Mouse (Mus musculus): ENCODE measurements at regions not wholly inside any gene's neighbourhood (a gene's known extent, or its start where the extent isn't known, plus 50 kb on each side); places are given as distances from the start of the nearest gene placed in this dataset.

DNA sequence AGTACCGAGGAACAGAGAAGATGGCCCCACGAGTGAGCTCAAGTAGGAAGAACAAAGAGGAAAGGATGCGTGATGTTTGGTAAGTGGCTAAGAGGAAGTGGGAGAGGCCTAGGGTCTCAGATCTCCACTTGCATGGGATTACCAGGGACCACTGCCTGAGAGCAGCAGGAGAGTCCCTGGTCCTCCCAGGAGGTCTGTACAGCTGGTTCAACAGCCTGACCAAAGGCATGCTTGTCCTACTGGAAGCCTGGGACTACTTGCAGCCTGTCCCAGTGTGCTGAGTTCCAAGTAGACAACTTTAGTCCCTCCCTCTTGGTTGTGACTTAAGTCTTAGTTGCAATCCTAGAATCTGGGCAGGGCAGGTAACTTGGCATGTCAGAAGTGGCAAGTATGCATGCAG is 437.5 kb upstream of the Mki67 start:
- no peak for TF ChIP-seq TAL1 (IDR thresholded peaks at IDR 0.05; ENCODE audit: low read length)
- TF ChIP-seq GATA1 (IDR thresholded peaks at IDR 0.05; ENCODE audit: low read length) = no peak
